Mouse (Mus musculus) left cerebral cortex, postnatal 4 days (tissue): ENCODE data around the gene Slc10a7. TPM values are rescaled to one million over a fixed set of nuclear protein-coding genes. Genes with fewer than 3 reads are reported as not detected.

Experiments
- DNase-seq: peaks from one replicate; pipeline ENCODE4 v3.0.0-alpha.2; 2022
- intact Hi-C: fragments of 180-260 bp; cut with DNase I; formaldehyde crosslinking; loops from one replicate; pipeline ENCODE4 v1.15.1; 2025
- total RNA-seq, 2 experiments: library from RNA; stranded (reverse); gene quantifications; 2 replicates each; pipeline ENCODE4 v1.2.3; 2021

Slc10a7 gene
- total RNA-seq, 2 experiments from 2014 or later, result 10.3 to 13.4 TPM

GRCm38 (mm10) chr8:78728240-78728639 is 219.1 kb downstream of the Slc10a7 start:
- DNase-seq, result no peak
- intact Hi-C loops, result no loop called here

- intact Hi-C loops, result loop anchor here (10.0 kb wide), 1 partner anchor 488 kb away; no protein-coding TSS in a partner anchor
Observed at GRCm38 (mm10) chr8:78732410-78732809, 223.3 kb downstream of the Slc10a7 start.

GRCm38 (mm10) chr8:78732995-78733512 is 223.9 kb downstream of the Slc10a7 start:
- DNase-seq, result no peak
- intact Hi-C loops, result loop anchor here (10.0 kb wide), 1 partner anchor 488 kb away; no protein-coding TSS in a partner anchor

More at GRCm38 (mm10) chr8:78732410-78732809, 223.3 kb downstream of the Slc10a7 start:
- no peak for DNase-seq

- DNase-seq, result no peak
- intact Hi-C loops, result loop anchor here (10.0 kb wide), 1 partner anchor 490 kb away; no protein-coding TSS in a partner anchor
Observed at GRCm38 (mm10) chr8:78734721-78735517, 225.8 kb downstream of the Slc10a7 start.

- intact Hi-C loops, result loop anchor here (10.0 kb wide), 1 partner anchor 494 kb away; no protein-coding TSS in a partner anchor
- no peak for DNase-seq
Observed at GRCm38 (mm10) chr8:78738304-78738703, 229.2 kb downstream of the Slc10a7 start.

- intact Hi-C loops, result loop anchor here (10.0 kb wide), 1 partner anchor 676 kb away; no protein-coding TSS in a partner anchor
- no peak for DNase-seq
Observed at GRCm38 (mm10) chr8:78740936-78741335, 231.8 kb downstream of the Slc10a7 start.

- intact Hi-C loops, result loop anchor here (10.0 kb wide), 1 partner anchor 677 kb away; no protein-coding TSS in a partner anchor
- no peak for DNase-seq
Observed at GRCm38 (mm10) chr8:78741496-78741895, 232.3 kb downstream of the Slc10a7 start.

- intact Hi-C loops, result loop anchor here (10.0 kb wide), 1 partner anchor 677 kb away; no protein-coding TSS in a partner anchor
Observed at GRCm38 (mm10) chr8:78741965-78742364, 232.8 kb downstream of the Slc10a7 start.

GRCm38 (mm10) chr8:78742453-78742852 is 233.3 kb downstream of the Slc10a7 start:
- DNase-seq, result peak; percentile 80
- intact Hi-C loops, result loop anchor here (10.0 kb wide), 1 partner anchor 678 kb away; no protein-coding TSS in a partner anchor

More at GRCm38 (mm10) chr8:78741965-78742364, 232.8 kb downstream of the Slc10a7 start:
- DNase-seq, result no peak

- intact Hi-C loops, result loop anchor here (10.0 kb wide), 1 partner anchor 682 kb away; no protein-coding TSS in a partner anchor
- DNase-seq, result no peak
Observed at GRCm38 (mm10) chr8:78747052-78747451, 237.9 kb downstream of the Slc10a7 start.

- no peak for DNase-seq
- intact Hi-C loops, result loop anchor here (10.0 kb wide), 1 partner anchor 684 kb away; no protein-coding TSS in a partner anchor
Observed at GRCm38 (mm10) chr8:78748701-78749100, 239.6 kb downstream of the Slc10a7 start.

GRCm38 (mm10) chr8:78749861-78750825 is 241.0 kb downstream of the Slc10a7 start:
- DNase-seq, result no peak
- intact Hi-C loops, result loop anchor here (10.0 kb wide), 1 partner anchor 685 kb away; no protein-coding TSS in a partner anchor

- intact Hi-C loops, result no loop called here
- no peak for DNase-seq
Observed at GRCm38 (mm10) chr8:78751151-78751550, 242.0 kb downstream of the Slc10a7 start.

- DNase-seq, result no peak
- intact Hi-C loops, result no loop called here
Observed at GRCm38 (mm10) chr8:78754986-78755385, 245.8 kb downstream of the Slc10a7 start.

GRCm38 (mm10) chr8:78759139-78759538 is 250.0 kb downstream of the Slc10a7 start:
- intact Hi-C loops, result no loop called here
- no peak for DNase-seq

- no peak for DNase-seq
Observed at GRCm38 (mm10) chr8:78764976-78765375, 255.8 kb downstream of the Slc10a7 start.

GRCm38 (mm10) chr8:78765556-78765955 is 256.4 kb downstream of the Slc10a7 start:
- no peak for DNase-seq
- intact Hi-C loops, result no loop called here

More at GRCm38 (mm10) chr8:78764976-78765375, 255.8 kb downstream of the Slc10a7 start:
- intact Hi-C loops, result no loop called here

- no peak for DNase-seq
- intact Hi-C loops, result no loop called here
Observed at GRCm38 (mm10) chr8:78770584-78770983, 261.4 kb downstream of the Slc10a7 start.

- no peak for DNase-seq
- intact Hi-C loops, result no loop called here
Observed at GRCm38 (mm10) chr8:78771256-78771655, 262.1 kb downstream of the Slc10a7 start.

GRCm38 (mm10) chr8:78776816-78777215 is 267.7 kb downstream of the Slc10a7 start:
- intact Hi-C loops, result no loop called here
- no peak for DNase-seq
